Mouse (Mus musculus): ENCODE measurements around the gene Ankzf1. TPM values are rescaled to one million over a fixed set of nuclear protein-coding genes. Genes with fewer than 3 reads are reported as not detected.

Ankzf1 gene
- total and polyA plus RNA-seq, 3 experiments = 5.5 to 16.7 TPM; not detected in 1

GRCm38 (mm10) chr1:75219531-75219930 lies 27.6 kb downstream of the Ankzf1 start, which contains the start of gene Tuba4a:
TSS of gene Tuba4a (minus strand) at chr1:75219865.
- H3K27ac ChIP-seq (ENCODE audit: control insufficient read depth, low read depth, low read length) = peak within 1 kb of the TSS; percentile 83
- peaks cover 10 to 43% of the 10 kb centered on the region in 2 experiments for H3K36me3 ChIP-seq (ENCODE audit: control insufficient read depth in 1 of 2, insufficient read depth in 2 of 2, low read length in 2 of 2)
- no peak for DNase-seq (ENCODE audit: low read depth, low spot score)
- peak within 1 kb of the TSS; percentile 81 to 82 for H3K4me3 ChIP-seq (ENCODE audit: control insufficient read depth in 1 of 2, insufficient read depth in 1 of 2, low read depth in 2 of 2, low read length in 2 of 2)
- no peaks in the 10 kb centered on the region for H3K9me3 ChIP-seq (replicated peaks; ENCODE audit: insufficient read depth, low read length)
- no peaks in the 10 kb centered on the region for H3K27me3 ChIP-seq (ENCODE audit: control insufficient read depth in 1 of 2, insufficient read depth in 2 of 2, low read length in 2 of 2)
- peaks cover 19 to 46% of the 10 kb centered on the region in 2 experiments for H3K4me1 ChIP-seq (ENCODE audit: control insufficient read depth in 1 of 2, insufficient read depth in 2 of 2, low read length in 2 of 2)
- peak within 1 kb of the TSS; percentile 87 for H3K9ac ChIP-seq (ENCODE audit: control insufficient read depth, low read depth, low read length, poor library complexity, severe bottlenecking)
- TF ChIP-seq CHD1 (IDR thresholded peaks at IDR 0.05; ENCODE audit: low read depth, low read length) (no peak), HCFC1 (IDR thresholded peaks at IDR 0.05; ENCODE audit: low read depth, low read length) (no peak), USF2 (IDR thresholded peaks at IDR 0.05; ENCODE audit: borderline replicate concordance in 1 of 2, insufficient read depth in 1 of 2, low read depth in 1 of 2, low read length in 2 of 2) (no peak), NRF1 (IDR thresholded peaks at IDR 0.05; ENCODE audit: insufficient read depth, low read depth, low read length, poor library complexity, severe bottlenecking) (no peak), MYC (IDR thresholded peaks at IDR 0.05; ENCODE audit: low read depth, low read length) (no peak), BHLHE40 (IDR thresholded peaks at IDR 0.05; ENCODE audit: borderline replicate concordance, low read depth, low read length) (no peak)
- H3K79me2 ChIP-seq (ENCODE audit: control insufficient read depth, insufficient read depth, low read length, poor library complexity) = peaks cover 42% of the 10 kb centered on the region

GRCm38 (mm10) chr1:75221538-75221937 lies 29.6 kb downstream of the Ankzf1 start:
- no peaks in the 10 kb centered on the region for H3K9me3 ChIP-seq (replicated peaks; ENCODE audit: insufficient read depth, low read length)
- H3K27ac ChIP-seq (ENCODE audit: control insufficient read depth, low read depth, low read length) = no peak overlapping the region
- no peaks in the 10 kb centered on the region for H3K27me3 ChIP-seq (ENCODE audit: control insufficient read depth in 1 of 2, insufficient read depth in 2 of 2, low read length in 2 of 2)
- H3K9ac ChIP-seq (ENCODE audit: control insufficient read depth, low read depth, low read length, poor library complexity, severe bottlenecking) = no peak overlapping the region
- DNase-seq (ENCODE audit: low read depth, low spot score) = no peak
- no peak for TF ChIP-seq CTCF (IDR thresholded peaks at IDR 0.05 in 2 of 3, conservative IDR thresholded peaks at IDR 0.05 in 1 of 3; ENCODE audit: control insufficient read depth in 1 of 3, insufficient read depth in 1 of 3, low read depth in 2 of 3, low read length in 3 of 3, poor library complexity in 1 of 3, severe bottlenecking in 1 of 3)
- TF ChIP-seq RCOR1 (IDR thresholded peaks at IDR 0.05; ENCODE audit: low read depth, low read length) = no peak
- TF ChIP-seq KAT2A (conservative IDR thresholded peaks at IDR 0.05; ENCODE audit: low read depth, low read length) = no peak
- no peak for TF ChIP-seq ZKSCAN1 (IDR thresholded peaks at IDR 0.05; ENCODE audit: low read depth, low read length)
- no peak for TF ChIP-seq ELF1 (IDR thresholded peaks at IDR 0.05; ENCODE audit: low read depth, low read length)
- TF ChIP-seq EP300 (IDR thresholded peaks at IDR 0.05; ENCODE audit: low read depth in 1 of 2, low read length in 2 of 2) = no peak
- H3K79me2 ChIP-seq (ENCODE audit: control insufficient read depth, insufficient read depth, low read length, poor library complexity) = peaks cover 23% of the 10 kb centered on the region
- H3K4me3 ChIP-seq (ENCODE audit: control insufficient read depth in 1 of 2, insufficient read depth in 1 of 2, low read depth in 2 of 2, low read length in 2 of 2) = no peak overlapping the region
- H3K4me1 ChIP-seq (ENCODE audit: control insufficient read depth in 1 of 2, insufficient read depth in 2 of 2, low read length in 2 of 2) = peaks cover 29 to 47% of the 10 kb centered on the region in 2 experiments
- H3K36me3 ChIP-seq (ENCODE audit: control insufficient read depth in 1 of 2, insufficient read depth in 2 of 2, low read length in 2 of 2) = peaks cover 1 to 40% of the 10 kb centered on the region in 2 experiments

GRCm38 (mm10) chr1:75222926-75223325 lies 31.0 kb downstream of the Ankzf1 start:
- Histone ChIP-seq H3K27me3 (ENCODE audit: control insufficient read depth in 1 of 2, insufficient read depth in 2 of 2, low read length in 2 of 2) (no peaks in the 10 kb centered on the region), H3K27ac (ENCODE audit: control insufficient read depth, low read depth, low read length) (peak overlapping the region; percentile 70), H3K4me1 (ENCODE audit: control insufficient read depth in 1 of 2, insufficient read depth in 2 of 2, low read length in 2 of 2) (peaks cover 36 to 51% of the 10 kb centered on the region in 2 experiments), H3K9me3 (replicated peaks; ENCODE audit: insufficient read depth, low read length) (no peaks in the 10 kb centered on the region), H3K9ac (ENCODE audit: control insufficient read depth, low read depth, low read length, poor library complexity, severe bottlenecking) (peak overlapping the region; percentile 51), H3K79me2 (ENCODE audit: control insufficient read depth, insufficient read depth, low read length, poor library complexity) (peaks cover 12% of the 10 kb centered on the region), H3K36me3 (ENCODE audit: control insufficient read depth in 1 of 2, insufficient read depth in 2 of 2, low read length in 2 of 2) (peaks cover 0 to 43% of the 10 kb centered on the region in 2 experiments; a peak in 2 of 4 replicates), H3K4me3 (ENCODE audit: control insufficient read depth in 1 of 2, insufficient read depth in 1 of 2, low read depth in 2 of 2, low read length in 2 of 2) (peak overlapping the region; percentile 35 to 66)
- TF ChIP-seq POLR2AphosphoS2 (IDR thresholded peaks at IDR 0.05; ENCODE audit: low read length) = no peak
- no peak for TF ChIP-seq ETS1 (IDR thresholded peaks at IDR 0.05; ENCODE audit: low read depth, low read length)
- no peak for TF ChIP-seq RCOR1 (IDR thresholded peaks at IDR 0.05; ENCODE audit: low read depth, low read length)
- TF ChIP-seq ZMIZ1 (IDR thresholded peaks at IDR 0.05; ENCODE audit: low read depth, low read length) = no peak
- TF ChIP-seq USF1 (IDR thresholded peaks at IDR 0.05; ENCODE audit: low read depth, low read length) = no peak
- TF ChIP-seq BHLHE40 (IDR thresholded peaks at IDR 0.05; ENCODE audit: borderline replicate concordance, low read depth, low read length) = no peak
- no peak for TF ChIP-seq MEF2A (IDR thresholded peaks at IDR 0.05; ENCODE audit: extremely low read depth, insufficient replicate concordance, low read depth, low read length, poor library complexity, severe bottlenecking)
- TF ChIP-seq ZC3H11A (IDR thresholded peaks at IDR 0.05; ENCODE audit: low read depth, low read length) = no peak
- no peak for TF ChIP-seq HCFC1 (IDR thresholded peaks at IDR 0.05; ENCODE audit: low read depth, low read length)
- TF ChIP-seq MXI1 (IDR thresholded peaks at IDR 0.05; ENCODE audit: low read depth, low read length) = no peak
- no peak for TF ChIP-seq ELF1 (IDR thresholded peaks at IDR 0.05; ENCODE audit: low read depth, low read length)
- TF ChIP-seq MYC (IDR thresholded peaks at IDR 0.05; ENCODE audit: low read depth, low read length) = no peak
- no peak for TF ChIP-seq MAZ (IDR thresholded peaks at IDR 0.05; ENCODE audit: low read depth, low read length)
- no peak for TF ChIP-seq TCF12 (IDR thresholded peaks at IDR 0.05; ENCODE audit: low read depth, low read length)
- TF ChIP-seq ZNF384 (IDR thresholded peaks at IDR 0.05; ENCODE audit: low read depth, low read length) = no peak
- TF ChIP-seq TAL1 (IDR thresholded peaks at IDR 0.05; ENCODE audit: low read length) = no peak
- DNase-seq (ENCODE audit: low read depth, low spot score) = no peak

Data from MEL (cell line).